Comparison of ENCODE assay signal across 8 mouse cellular contexts in genomic region chr11:69325628-69326407, GRCm38 (mm10). TPM values are rescaled to one million over a fixed set of nuclear protein-coding genes. Genes with fewer than 3 reads are reported as not detected.
A peak's percentile ranks its signal among the peaks of the same experiment; 100 is the strongest.
DNase-seq lines count a peak whose midpoint lies in the region; ATAC-seq and TF ChIP-seq lines count a peak whose summit lies in the region.

Gene Kcnab3 (plus strand): TSS chr11:69326258.

- H3K4me2 ChIP-seq in forebrain, embryonic 13.5 days = peak within 1 kb of the TSS; percentile 79
- peak within 1 kb of the TSS; percentile 99 for H3K4me2 ChIP-seq in neural tube, embryonic 14.5 days (ENCODE audit: low read depth, low read length)

- WGBS in forebrain, embryonic 13.5 days = 11% methylated on average over 26 of the region's 26 CpGs
- WGBS in neural tube, embryonic 14.5 days = 11% methylated on average over 26 of the region's 26 CpGs

- peak within 1 kb of the TSS; percentile 52 for H3K4me3 ChIP-seq in forebrain, embryonic 13.5 days
- H3K4me3 ChIP-seq in neural tube, embryonic 14.5 days (ENCODE audit: low read depth, low read length) = peak within 1 kb of the TSS; percentile 49
- peak within 1 kb of the TSS; percentile 74 for H3K4me3 ChIP-seq in testis, adult 2 months (ENCODE audit: control insufficient read depth, low read depth, low read length)

- peaks cover 52% of the 10 kb centered on the region for H3K4me1 ChIP-seq in forebrain, embryonic 13.5 days
- peaks cover 35% of the 10 kb centered on the region for H3K4me1 ChIP-seq in neural tube, embryonic 14.5 days (ENCODE audit: control insufficient read depth, insufficient read depth, low read length)
- H3K4me1 ChIP-seq in testis, adult 2 months (ENCODE audit: control insufficient read depth, insufficient read depth, low read length) = peaks cover 32% of the 10 kb centered on the region

- H3K27ac ChIP-seq in forebrain, embryonic 13.5 days = peak within 1 kb of the TSS; percentile 15; the same call in 1 of the 2 replicates
- no peak within 1 kb of the TSS for H3K27ac ChIP-seq in neural tube, embryonic 14.5 days (ENCODE audit: low read depth, low read length)
- H3K27ac ChIP-seq in testis, adult 2 months (ENCODE audit: control insufficient read depth, insufficient read depth, low read depth, low read length) = peak within 1 kb of the TSS; percentile 40; the same call in 1 of the 2 replicates

- H3K36me3 ChIP-seq in forebrain, embryonic 13.5 days (ENCODE audit: poor library complexity, severe bottlenecking) = peaks cover 3% of the 10 kb centered on the region; the same call in 1 of the 2 replicates
- no peaks in the 10 kb centered on the region for H3K36me3 ChIP-seq in neural tube, embryonic 14.5 days (ENCODE audit: control insufficient read depth, insufficient read depth, low read length)
- H3K36me3 ChIP-seq in testis, adult 2 months (ENCODE audit: control insufficient read depth, insufficient read depth, low read length) = no peaks in the 10 kb centered on the region; the same call in 1 of the 2 replicates

- H3K9me3 ChIP-seq in forebrain, embryonic 13.5 days (replicated peaks) = no peaks in the 10 kb centered on the region
- no peaks in the 10 kb centered on the region for H3K9me3 ChIP-seq in neural tube, embryonic 14.5 days (ENCODE audit: control insufficient read depth, low read length)

- peak; percentile 63 to 76 for DNase-seq in CD8-positive naive resting alpha-beta T cell, adult 2 months (ENCODE audit: low read depth in 2 of 2, low spot score in 2 of 2)
- DNase-seq in c-Kit-negative CD71-positive TER-119-positive erythroid progenitor cells, embryonic 14.5 days (ENCODE audit: low read depth, low spot score) = peak; percentile 83
- DNase-seq in heart, postnatal 14 days = peak; percentile 84 to 88
- peak; percentile 85 for DNase-seq in layer of hippocampus, adult 11-12 months (ENCODE audit: low spot score)
- DNase-seq in lung, adult 18-20 months = peak; percentile 91 to 93

- intact Hi-C loops in heart, postnatal 14 days (cut with DNase I) = loop anchor here (2.0 kb wide), 1 partner anchor 43 kb away; the partner anchor contains the start of gene Chd3

- TF ChIP-seq POLR2A in testis, adult 2 months (IDR thresholded peaks at IDR 0.05; ENCODE audit: control insufficient read depth, low read depth, low read length) = peak; percentile 35; the same call in 1 of the 2 replicates

- TF ChIP-seq CTCF in testis, adult 2 months (IDR thresholded peaks at IDR 0.05; ENCODE audit: control insufficient read depth, insufficient read depth, insufficient replicate concordance, low read depth, low read length) = no peak

- H3K9ac ChIP-seq in forebrain, embryonic 13.5 days = peak within 1 kb of the TSS; percentile 68
- peak within 1 kb of the TSS; percentile 66 for H3K9ac ChIP-seq in neural tube, embryonic 14.5 days (replicated peaks; ENCODE audit: low read depth, low read length)

- peak; percentile 68 for ATAC-seq in forebrain, embryonic 13.5 days
- peak; percentile 65; the same call in 1 of the 2 replicates for ATAC-seq in neural tube, embryonic 14.5 days (ENCODE audit: low read depth)

- H3K27me3 ChIP-seq in forebrain, embryonic 13.5 days = peaks cover 23% of the 10 kb centered on the region
- no peaks in the 10 kb centered on the region for H3K27me3 ChIP-seq in neural tube, embryonic 14.5 days (ENCODE audit: control insufficient read depth, insufficient read depth, low read length)
- no peaks in the 10 kb centered on the region for H3K27me3 ChIP-seq in testis, adult 2 months (ENCODE audit: control insufficient read depth, insufficient read depth, low read length)

RNA-seq across cellular contexts. Expression of gene Kcnab3, which starts in this region (rescaled TPM):
- 3.7 and 4.0 TPM in 2 replicates for polyA plus RNA-seq in forebrain, embryonic 13.5 days (2015; fragmentation: Nextera tagmentation; extraction: Ambion mirVana)
- under 1 TPM; 0.51 to 0.67 TPM for total RNA-seq in heart, postnatal 14 days (2021)
- polyA plus RNA-seq in neural tube, embryonic 14.5 days (2014; fragmentation: Nextera tagmentation; extraction: Ambion mirVana) = 5.7 and 7.3 TPM in 2 replicates
- polyA plus RNA-seq in testis, adult 2 months (2012; rRNA removed) = 12.1 and 12.2 TPM in 2 replicates

Comparison
In these comparisons a context has a peak if more than half of its experiments do, and no peak if none do; other contexts are left out.
1. Peak in DNase-seq in heart, postnatal 14 days; RNA of the gene not detected or under 1 TPM.